Mouse (Mus musculus) CH12.LX (cell line): ENCODE measurements around the gene AI854703.

Experiments used
- E2F4 ChIP-seq: IDR thresholded peaks from 2 replicates; pipeline ENCODE4 v1.6.1; 2011; ENCODE audit warnings: low read depth, low read length, improper control_type of control experiment; ENCODE audit not compliant: insufficient replicate concordance
- MEF2A ChIP-seq: IDR thresholded peaks from 2 replicates; pipeline ENCODE4 v1.6.1; 2014; ENCODE audit warnings: low read depth, mild to moderate bottlenecking, inconsistent platforms, low read length, improper control_type of control experiment, borderline replicate concordance
- RCOR1 ChIP-seq: conservative IDR thresholded peaks from 2 replicates; pipeline ENCODE4 v1.6.1; 2012; ENCODE audit warnings: low read depth, mild to moderate bottlenecking, inconsistent platforms, low read length, improper control_type of control experiment
- USF2 ChIP-seq: conservative IDR thresholded peaks from 2 replicates; pipeline ENCODE4 v1.6.1; 2011; ENCODE audit warnings: low read depth, low read length, improper control_type of control experiment

GRCm38 (mm10) chr6:48623460-48623859 lies 3.1 kb upstream of the AI854703 start:
- TF ChIP-seq E2F4: no peak
- no peak for TF ChIP-seq RCOR1
- TF ChIP-seq USF2: no peak
- TF ChIP-seq MEF2A: no peak
